Mouse (Mus musculus) lung, adult 2 months (tissue): ENCODE results near the gene Hoxa11. TPM values are rescaled to one million over a fixed set of nuclear protein-coding genes. Genes with fewer than 3 reads are reported as not detected.

ENCODE experiments used
- DNase-seq: peaks from one replicate; pipeline ENCODE4 v3.0.0; 2022
- H3K4me1 ChIP-seq: fragments of 200-500 bp; 2 replicates; pipeline ENCODE4 v1.6.1; 2011; ENCODE audit warnings: low read length; ENCODE audit not compliant: control insufficient read depth, insufficient read depth
- H3K4me3 ChIP-seq: fragments of 200-500 bp; replicated peaks from 2 replicates; pipeline ENCODE3; 2011; ENCODE audit warnings: low read depth, mild to moderate bottlenecking, control low read depth, low read length; ENCODE audit errors: extremely low read depth
- CTCF ChIP-seq: fragments of 200-500 bp; IDR thresholded peaks from 2 replicates; pipeline ENCODE4 v1.5.1; 2011; ENCODE audit warnings: mild to moderate bottlenecking, low read length, control low read depth; ENCODE audit not compliant: insufficient read depth
- POLR2A ChIP-seq: fragments of 200-500 bp; IDR thresholded peaks from 2 replicates; pipeline ENCODE4 v1.6.1; 2011; ENCODE audit warnings: low read depth, mild to moderate bottlenecking, control low read depth, low read length, borderline replicate concordance; ENCODE audit errors: extremely low read depth
- WGBS: fragments of 180-500 bp; shearing (Covaris S2); methylation state at CpG from one replicate; pipeline ENCODE4 v1.1.7; 2018; 5-methylcytosine and 5-hydroxymethylcytosine counted together
- polyA plus RNA-seq: library from polyadenylated mRNA; depleted of rRNA; stranded (reverse); fragments of >200 nt; gene quantifications from 2 replicates; pipeline ENCODE4 v1.2.3, GENCODE M21; 2012

The Hoxa11 gene
- polyA plus RNA-seq, 1 experiment: not detected

DNA sequence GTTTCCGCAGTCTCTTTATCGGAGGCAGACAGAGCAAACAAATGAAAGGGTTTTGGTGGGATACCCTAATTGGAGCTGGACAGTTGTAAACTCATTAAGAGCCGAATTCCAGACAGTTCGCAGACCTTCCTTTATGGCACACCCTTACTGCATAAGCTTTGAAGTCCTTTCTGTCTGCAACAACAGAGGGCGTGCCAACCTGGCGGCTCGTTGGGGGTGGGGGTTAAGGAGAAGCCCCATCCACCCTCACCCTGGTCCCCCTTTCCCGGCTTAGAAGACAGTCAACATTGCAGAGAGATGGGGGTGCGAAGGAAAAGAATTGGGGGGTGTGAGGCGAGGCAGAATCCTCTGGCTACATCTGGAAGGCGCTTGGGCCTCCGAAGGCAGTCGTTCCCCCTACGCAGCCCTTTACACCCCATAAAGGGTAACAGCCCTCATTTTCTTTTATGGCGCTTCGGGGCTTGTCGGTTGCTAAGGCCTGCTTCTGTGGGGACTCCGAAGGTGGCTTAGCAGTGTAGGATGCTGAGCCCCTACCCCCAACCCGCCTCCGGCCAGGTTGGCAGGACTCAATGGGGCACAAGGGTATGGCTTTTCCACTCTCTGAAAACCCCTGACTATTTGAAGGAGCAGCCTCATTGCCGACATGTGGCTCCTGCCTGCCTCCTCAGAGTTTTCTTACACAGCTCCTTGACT, 23.5 kb downstream of the Hoxa11 start:
- 44% methylated on average over 21 of the region's 21 CpGs for WGBS
- no peak for TF ChIP-seq CTCF
- TF ChIP-seq POLR2A: no peak
- Histone ChIP-seq H3K4me3 (no peak overlapping the region), H3K4me1 (peaks cover 3% of the 10 kb centered on the region; the same call in 1 of the 2 replicates)
- no peak for DNase-seq

DNA sequence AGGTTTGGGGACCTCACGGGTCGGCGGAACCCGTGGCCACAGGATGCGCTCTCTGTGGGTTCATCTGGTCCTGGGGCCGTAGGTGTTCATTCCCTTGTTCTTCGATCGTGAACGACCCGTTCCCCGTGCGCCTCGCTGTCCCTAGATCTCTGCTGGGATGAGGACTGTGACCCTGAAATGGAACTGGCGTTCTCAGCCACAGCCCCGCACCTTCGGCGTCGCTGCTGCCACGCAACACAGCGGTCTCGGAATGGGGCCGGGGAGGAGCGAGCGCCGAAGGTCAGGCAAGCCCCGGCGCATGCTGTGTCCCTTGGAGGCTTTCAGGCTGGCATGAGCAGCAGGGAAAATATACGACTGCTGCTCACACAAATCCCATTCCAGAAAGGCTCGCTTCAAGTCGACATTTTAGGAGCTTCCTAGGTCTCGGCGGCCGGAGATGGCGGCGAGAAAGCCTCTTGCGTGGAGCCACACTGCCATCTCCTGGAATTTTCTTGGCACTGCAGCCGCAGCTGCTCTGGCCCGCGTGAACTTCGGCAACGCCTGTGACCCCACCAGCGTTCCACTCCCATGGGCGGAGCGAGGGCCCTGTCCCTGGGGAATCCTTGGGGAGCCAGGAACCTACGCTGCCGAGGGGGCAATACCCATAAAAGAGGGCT, 24.1 kb downstream of the Hoxa11 start, which contains the start of gene Hoxa7:
Gene Hoxa7, minus strand, starts transcription at position 518 of the 656 bp plus-strand sequence.
- H3K4me1 ChIP-seq: peaks cover 3% of the 10 kb centered on the region; the same call in 1 of the 2 replicates
- 3% methylated on average over 46 of the region's 46 CpGs for WGBS
- TF ChIP-seq POLR2A (0 out of 2 replicates have a peak, but pooled peaks have one; percentile 22), CTCF (peak; percentile 82)
- peak; percentile 86 for DNase-seq
- H3K4me3 ChIP-seq: peak within 1 kb of the TSS; percentile 82

DNA sequence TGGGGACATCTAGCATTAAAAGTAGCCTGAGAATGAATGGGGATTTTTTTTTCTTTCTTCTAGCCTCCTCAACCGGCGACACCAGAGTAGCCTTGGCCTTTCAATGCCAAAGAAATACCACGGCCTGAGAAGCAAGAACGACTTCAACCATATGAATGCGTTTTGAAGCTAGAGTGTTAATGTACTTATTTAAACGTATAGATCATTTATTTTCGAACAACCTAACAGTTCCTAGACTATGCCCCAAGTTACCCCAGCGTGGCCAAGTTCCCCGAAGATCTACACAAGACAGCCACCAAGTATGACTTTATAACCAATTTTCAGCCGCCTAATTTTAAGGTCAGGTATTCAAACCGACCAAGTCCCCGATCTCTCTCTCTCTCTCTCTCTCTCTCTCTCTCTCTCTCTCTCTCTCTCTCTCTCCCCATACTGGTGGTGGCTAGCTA, 24.7 kb downstream of the Hoxa11 start:
- TF ChIP-seq POLR2A (no peak), CTCF (no peak)
- no peak for DNase-seq
- peaks cover 3% of the 10 kb centered on the region; the same call in 1 of the 2 replicates for H3K4me1 ChIP-seq
- H3K4me3 ChIP-seq: peak overlapping the region; percentile 82
- WGBS: 40% methylated on average over 12 of the region's 12 CpGs

DNA sequence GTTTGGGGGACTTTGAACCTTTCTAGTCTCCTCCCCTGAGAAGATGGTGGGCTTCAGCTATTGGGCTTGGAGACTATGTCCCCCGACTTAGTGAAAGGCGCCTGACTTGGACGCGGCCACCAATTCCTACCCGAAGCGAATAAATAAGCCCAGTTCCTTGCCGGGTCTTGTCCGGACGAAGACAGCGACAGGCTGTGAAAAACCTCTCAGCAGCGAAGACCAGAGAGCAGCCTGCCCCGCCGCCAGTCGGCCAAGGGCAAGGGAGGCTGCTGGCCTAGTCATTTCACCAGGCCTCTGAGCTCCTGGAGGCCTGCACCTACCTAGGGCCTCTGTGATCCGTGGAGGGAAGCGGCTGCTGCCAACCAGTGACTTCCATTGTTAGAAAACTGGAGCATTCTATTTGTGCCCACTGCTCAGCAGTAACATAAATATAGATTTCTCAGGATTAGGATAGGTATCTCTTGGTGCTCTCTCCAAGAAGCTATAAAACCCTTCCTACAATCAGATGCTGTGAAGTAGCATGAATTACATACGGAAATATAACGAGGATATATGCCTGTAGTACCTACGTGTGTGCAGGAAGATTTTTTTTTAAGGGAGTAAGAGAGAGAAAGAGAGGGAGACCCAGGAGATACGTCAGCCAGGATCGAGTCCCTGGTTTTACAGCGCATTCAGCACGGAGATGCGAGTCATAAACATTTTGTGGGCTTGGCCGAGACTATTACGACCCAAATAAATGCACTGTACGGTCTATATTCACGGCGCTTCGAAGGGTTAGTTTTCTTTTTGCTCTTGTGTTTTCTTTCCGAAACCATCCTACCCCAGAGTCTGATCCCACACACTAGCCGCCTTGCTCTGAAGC, 25.4 kb downstream of the Hoxa11 start:
- H3K4me1 ChIP-seq: peaks cover 3% of the 10 kb centered on the region; the same call in 1 of the 2 replicates
- WGBS: 64% methylated on average over 32 of the region's 32 CpGs
- DNase-seq: no peak
- H3K4me3 ChIP-seq: no peak overlapping the region
- TF ChIP-seq CTCF (no peak), POLR2A (no peak)

DNA sequence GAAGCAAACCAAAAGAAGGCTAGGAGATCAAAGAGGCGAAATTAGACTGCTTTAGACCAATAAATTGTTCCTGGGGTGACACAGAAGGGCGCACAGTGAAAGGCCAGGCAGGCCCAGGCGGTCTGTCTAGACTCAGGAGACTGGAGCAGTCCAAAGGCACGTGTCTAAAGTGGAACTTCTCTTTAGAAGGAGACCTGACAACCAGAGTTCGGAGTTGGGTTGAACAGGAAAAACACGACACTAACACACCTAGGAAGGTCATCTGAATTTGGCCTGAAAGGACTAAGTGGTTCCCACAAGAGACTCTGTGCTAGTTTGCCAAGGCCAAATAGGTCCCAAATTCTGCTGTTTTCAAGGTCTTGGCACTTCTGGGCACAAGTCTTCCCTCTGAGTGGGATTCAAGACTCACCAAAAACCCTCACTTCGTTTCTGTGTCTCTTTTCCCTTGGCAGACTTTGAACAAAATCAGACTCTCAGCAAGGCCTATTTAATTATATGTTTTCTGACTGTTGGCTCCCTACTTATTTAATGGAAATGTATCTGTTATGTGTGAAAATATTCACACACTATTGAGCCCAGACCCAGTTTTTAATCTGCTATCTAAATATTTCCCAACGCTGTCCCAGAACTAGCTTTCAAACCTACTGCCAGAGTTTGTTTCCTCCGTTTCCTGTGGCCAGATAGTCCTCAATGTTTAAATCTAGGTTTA, 26.2 kb downstream of the Hoxa11 start:
- Histone ChIP-seq H3K4me1 (peaks cover 3% of the 10 kb centered on the region; the same call in 1 of the 2 replicates), H3K4me3 (no peak overlapping the region)
- WGBS: 74% methylated on average over 9 of the region's 9 CpGs
- DNase-seq: no peak
- TF ChIP-seq CTCF (no peak), POLR2A (no peak)

DNA sequence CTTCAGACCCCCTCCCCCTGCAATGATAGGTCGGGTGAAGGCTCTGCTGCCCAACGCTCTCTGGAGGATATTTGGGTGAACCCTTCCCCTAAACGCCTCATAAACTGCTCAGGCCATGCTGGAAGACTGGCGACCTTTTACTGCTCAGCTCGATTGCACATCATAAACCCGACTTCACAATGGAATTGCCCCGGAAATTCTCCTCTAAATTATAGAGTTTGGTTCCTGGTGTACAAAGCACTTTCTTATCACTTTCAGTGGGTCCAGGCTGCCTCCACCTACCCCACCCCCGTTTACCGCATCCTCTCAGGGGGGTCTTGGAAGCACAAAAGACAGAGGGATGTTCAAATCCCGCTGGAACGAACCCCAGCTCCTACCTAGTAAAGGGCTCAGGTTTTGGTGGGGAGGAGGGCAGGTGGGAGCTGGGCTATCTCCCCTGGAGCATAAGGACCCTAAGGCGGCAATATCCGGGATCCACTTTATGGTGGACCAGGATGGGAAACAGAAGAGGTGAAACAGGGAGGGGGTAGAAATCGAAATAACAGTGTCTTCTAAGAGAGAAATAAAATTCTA, 26.9 kb downstream of the Hoxa11 start:
- Histone ChIP-seq H3K4me3 (no peak overlapping the region), H3K4me1 (peaks cover 3% of the 10 kb centered on the region; the same call in 1 of the 2 replicates)
- no peak for DNase-seq
- 44% methylated on average over 14 of the region's 14 CpGs for WGBS
- TF ChIP-seq CTCF (no peak), POLR2A (no peak)

DNA sequence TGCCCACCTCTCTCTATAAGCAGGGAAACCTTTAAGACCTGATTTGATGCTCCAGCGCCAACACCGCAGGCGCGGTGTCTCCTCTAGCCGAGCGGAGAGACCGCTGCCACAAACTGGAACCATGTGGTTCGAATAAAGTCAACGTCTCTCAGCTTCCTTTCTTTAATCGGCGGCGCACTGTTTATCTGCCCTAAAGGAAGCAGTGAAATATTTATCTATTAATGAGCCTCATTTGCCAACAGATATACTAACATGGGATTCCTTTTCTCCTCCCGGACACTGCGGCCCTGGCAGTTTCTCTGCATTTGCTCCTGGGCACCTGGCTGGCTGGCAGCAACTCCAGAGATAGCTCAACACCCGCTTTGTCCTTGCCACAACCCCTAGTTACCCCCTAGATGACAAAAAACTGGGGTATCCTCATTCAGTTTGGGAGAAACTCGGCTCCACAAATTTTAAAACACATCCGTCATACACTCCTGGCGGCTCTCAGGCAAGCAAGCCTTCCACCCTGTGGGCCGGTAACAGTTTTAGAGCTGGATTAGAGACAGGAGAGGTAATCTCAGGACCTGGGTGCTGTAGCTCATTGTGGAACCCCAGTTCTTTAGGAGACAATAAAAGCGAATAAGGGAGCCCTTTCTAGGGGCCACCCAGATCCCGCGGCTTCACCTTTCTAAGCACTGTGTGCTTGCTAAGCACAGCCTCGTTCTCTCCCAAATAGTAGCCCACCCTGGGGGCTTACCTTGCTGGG, 27.5 kb downstream of the Hoxa11 start:
- WGBS: 19% methylated on average over 23 of the region's 23 CpGs
- peaks cover 6% of the 10 kb centered on the region; the same call in 1 of the 2 replicates for H3K4me1 ChIP-seq
- DNase-seq: no peak
- no peak overlapping the region for H3K4me3 ChIP-seq
- no peak for TF ChIP-seq POLR2A
- no peak for TF ChIP-seq CTCF

DNA sequence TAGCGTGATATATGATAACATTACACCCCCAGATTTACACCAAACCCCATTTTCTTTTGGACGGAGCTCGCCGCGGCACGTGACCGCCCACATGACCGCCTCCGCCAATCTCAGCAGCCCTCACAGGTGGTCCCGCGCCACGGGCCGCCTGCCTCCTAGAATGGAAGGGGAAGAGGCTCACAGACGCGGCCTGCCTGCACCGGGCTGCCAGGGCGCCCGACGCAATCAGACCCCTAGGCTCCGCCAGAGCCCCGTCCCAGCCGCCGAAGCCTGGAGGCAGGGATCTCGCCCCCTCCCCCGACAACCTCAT, 28.2 kb downstream of the Hoxa11 start:
- peak overlapping the region; percentile 54 for H3K4me3 ChIP-seq
- TF ChIP-seq POLR2A (no peak), CTCF (no peak)
- no peak for DNase-seq
- peaks cover 12% of the 10 kb centered on the region; the same call in 1 of the 2 replicates for H3K4me1 ChIP-seq
- 1% methylated on average over 25 of the region's 25 CpGs for WGBS
